Mouse (Mus musculus) kidney, embryonic 16.5 days (tissue): ENCODE results near the gene Ccer2. TPM values are rescaled to one million over a fixed set of nuclear protein-coding genes. Genes with fewer than 3 reads are reported as not detected.
A peak's percentile ranks its signal among the peaks of the same experiment; 100 is the strongest.

Experiments used
- ATAC-seq: fragments of 200-750 bp; cut with Nextera tagmentation; 2 replicates; pipeline ENCODE4 v1.8.0; 2017; ENCODE audit warnings: moderate TSS enrichment; ENCODE audit not compliant: low FRiP score, low TSS enrichment
- H3K27ac ChIP-seq: fragments of 300-500 bp; sonication (generic); 2 replicates; pipeline ENCODE4 v1.5.1; 2014; ENCODE audit warnings: low read length
- H3K27me3 ChIP-seq: fragments of 300-500 bp; sonication (generic); 2 replicates; pipeline ENCODE4 v1.6.1; 2014; ENCODE audit warnings: low read length, control low read depth, mixed read lengths; ENCODE audit not compliant: insufficient read depth
- H3K36me3 ChIP-seq: fragments of 300-500 bp; sonication (generic); 2 replicates; pipeline ENCODE4 v1.6.1; 2014; ENCODE audit warnings: low read length, control low read depth, mixed read lengths; ENCODE audit not compliant: insufficient read depth
- H3K4me1 ChIP-seq: fragments of 300-500 bp; sonication (generic); 2 replicates; pipeline ENCODE4 v1.6.1; 2014; ENCODE audit warnings: low read length, control low read depth, mixed read lengths; ENCODE audit not compliant: insufficient read depth
- H3K4me2 ChIP-seq: fragments of 300-500 bp; sonication (generic); replicated peaks from 2 replicates; pipeline ENCODE4 v1.6.1; 2014; ENCODE audit warnings: low read depth, low read length
- H3K4me3 ChIP-seq: fragments of 300-500 bp; sonication (generic); 2 replicates; pipeline ENCODE4 v1.5.1; 2014; ENCODE audit warnings: mild to moderate bottlenecking, low read length
- H3K9ac ChIP-seq: fragments of 300-500 bp; sonication (generic); replicated peaks from 2 replicates; pipeline ENCODE4 v1.6.1; 2014; ENCODE audit warnings: low read length
- H3K9me3 ChIP-seq: fragments of 300-500 bp; sonication (generic); 2 replicates; pipeline ENCODE4 v1.6.1; 2016; ENCODE audit warnings: low read length, control low read depth
- WGBS: fragments of 180-500 bp; shearing (Covaris S2); extraction: QIAGEN DNeasy Blood & Tissue Kit; methylation state at CpG from one replicate; pipeline ENCODE4 v1.1.7; 2014; 5-methylcytosine and 5-hydroxymethylcytosine counted together
- polyA plus RNA-seq: library from polyadenylated mRNA; unstranded; fragments of >200 nt; fragmentation: Nextera tagmentation; extraction: Ambion mirVana; gene quantifications from 2 replicates; pipeline ENCODE4 v1.2.1, GENCODE M21; 2015

Ccer2 gene
- polyA plus RNA-seq, 1 experiment from 2014 or later: not detected

GRCm38 (mm10) chr7:28720753-28721537 is 35.0 kb upstream of the Ccer2 start:
- Histone ChIP-seq H3K27me3 (no peaks in the 10 kb centered on the region), H3K9ac (no peak overlapping the region), H3K36me3 (no peaks in the 10 kb centered on the region), H3K4me3 (no peak overlapping the region), H3K9me3 (no peaks in the 10 kb centered on the region), H3K4me2 (no peak overlapping the region), H3K27ac (no peak overlapping the region), H3K4me1 (peaks cover 14% of the 10 kb centered on the region; the same call in 1 of the 2 replicates)
- 83% methylated on average over 3 of the region's 3 CpGs for WGBS
- no peak for ATAC-seq

- ATAC-seq: no peak
- 89% methylated on average over 7 of the region's 7 CpGs for WGBS
- Histone ChIP-seq H3K4me3 (no peak overlapping the region), H3K9me3 (no peaks in the 10 kb centered on the region), H3K27me3 (no peaks in the 10 kb centered on the region), H3K4me2 (no peak overlapping the region), H3K36me3 (no peaks in the 10 kb centered on the region), H3K4me1 (peaks cover 14% of the 10 kb centered on the region; the same call in 1 of the 2 replicates), H3K9ac (no peak overlapping the region), H3K27ac (no peak overlapping the region)
These were observed 33.9 kb upstream of the Ccer2 start for GRCm38 (mm10) chr7:28722079-28722478.

GRCm38 (mm10) chr7:28724613-28725012 is 31.4 kb upstream of the Ccer2 start:
- Histone ChIP-seq H3K9ac (no peak overlapping the region), H3K4me1 (0 out of 2 replicates have a peak, but pooled peaks cover under 1% of the 10 kb centered on the region)
- 100% methylated on average over 2 of the region's 2 CpGs for WGBS

GRCm38 (mm10) chr7:28726600-28726999 is 29.4 kb upstream of the Ccer2 start:
- no peaks in the 10 kb centered on the region for H3K4me1 ChIP-seq
- no peak overlapping the region for H3K27ac ChIP-seq
- H3K36me3 ChIP-seq: peaks cover 3% of the 10 kb centered on the region; the same call in 1 of the 2 replicates
- no peak overlapping the region for H3K4me3 ChIP-seq
- H3K9ac ChIP-seq: no peak overlapping the region
- 11% methylated on average over 14 of the region's 14 CpGs for WGBS
- peaks cover 9% of the 10 kb centered on the region for H3K9me3 ChIP-seq
- H3K4me2 ChIP-seq: peak overlapping the region; percentile 17; the same call in 1 of the 2 replicates
- no peaks in the 10 kb centered on the region for H3K27me3 ChIP-seq
- no peak for ATAC-seq

More at GRCm38 (mm10) chr7:28724613-28725012, 31.4 kb upstream of the Ccer2 start:
- Histone ChIP-seq H3K36me3 (no peaks in the 10 kb centered on the region), H3K27ac (no peak overlapping the region), H3K9me3 (no peaks in the 10 kb centered on the region), H3K4me3 (no peak overlapping the region), H3K27me3 (no peaks in the 10 kb centered on the region), H3K4me2 (no peak overlapping the region)
- ATAC-seq: no peak

- 43% methylated on average over 10 of the region's 10 CpGs for WGBS
- ATAC-seq: no peak
- H3K4me3 ChIP-seq: no peak overlapping the region
- peaks cover 3% of the 10 kb centered on the region; the same call in 1 of the 2 replicates for H3K36me3 ChIP-seq
- H3K27ac ChIP-seq: no peak overlapping the region
- H3K4me1 ChIP-seq: peaks cover 4% of the 10 kb centered on the region; the same call in 1 of the 2 replicates
- peaks cover 10% of the 10 kb centered on the region for H3K9me3 ChIP-seq
- H3K27me3 ChIP-seq: no peaks in the 10 kb centered on the region
- H3K4me2 ChIP-seq: no peak overlapping the region
- no peak overlapping the region for H3K9ac ChIP-seq
These were observed 28.2 kb upstream of the Ccer2 start for GRCm38 (mm10) chr7:28727649-28728340.

- H3K9me3 ChIP-seq: peaks cover 10% of the 10 kb centered on the region
- peak overlapping the region; percentile 74 for H3K4me2 ChIP-seq
- H3K4me3 ChIP-seq: peak overlapping the region; percentile 52
- WGBS: 2% methylated on average over 58 of the region's 58 CpGs
- no peaks in the 10 kb centered on the region for H3K27me3 ChIP-seq
- peaks cover 4% of the 10 kb centered on the region; the same call in 1 of the 2 replicates for H3K4me1 ChIP-seq
- peak; percentile 91 for ATAC-seq
- peaks cover 20% of the 10 kb centered on the region for H3K36me3 ChIP-seq
- H3K27ac ChIP-seq: no peak overlapping the region
- H3K9ac ChIP-seq: peak overlapping the region; percentile 47
These were observed 23.4 kb upstream of the Ccer2 start for GRCm38 (mm10) chr7:28732341-28733142.

- Histone ChIP-seq H3K4me1 (peaks cover 4% of the 10 kb centered on the region; the same call in 1 of the 2 replicates), H3K27me3 (no peaks in the 10 kb centered on the region), H3K9ac (peak overlapping the region; percentile 17; the same call in 1 of the 2 replicates), H3K36me3 (peaks cover 26% of the 10 kb centered on the region), H3K4me3 (peak overlapping the region; percentile 52), H3K9me3 (peaks cover 10% of the 10 kb centered on the region), H3K27ac (no peak overlapping the region), H3K4me2 (peak overlapping the region; percentile 74)
- WGBS: 16% methylated on average over 11 of the region's 11 CpGs
- ATAC-seq: peak; percentile 55
These were observed 22.8 kb upstream of the Ccer2 start for GRCm38 (mm10) chr7:28733211-28733610.

GRCm38 (mm10) chr7:28735701-28736100 is 20.3 kb upstream of the Ccer2 start:
- H3K27ac ChIP-seq: no peak overlapping the region
- H3K4me2 ChIP-seq: no peak overlapping the region
- 81% methylated on average over 6 of the region's 6 CpGs for WGBS
- no peak overlapping the region for H3K9ac ChIP-seq
- H3K27me3 ChIP-seq: no peaks in the 10 kb centered on the region
- no peak overlapping the region for H3K4me3 ChIP-seq
- H3K36me3 ChIP-seq: peaks cover 36% of the 10 kb centered on the region
- ATAC-seq: no peak
- peaks cover 10% of the 10 kb centered on the region for H3K9me3 ChIP-seq
- H3K4me1 ChIP-seq: peaks cover 4% of the 10 kb centered on the region; the same call in 1 of the 2 replicates

- Histone ChIP-seq H3K27ac (no peak overlapping the region), H3K4me3 (no peak overlapping the region), H3K4me2 (no peak overlapping the region), H3K4me1 (peaks cover 11% of the 10 kb centered on the region), H3K27me3 (no peaks in the 10 kb centered on the region), H3K9ac (no peak overlapping the region), H3K9me3 (no peaks in the 10 kb centered on the region), H3K36me3 (peaks cover 33% of the 10 kb centered on the region)
- WGBS: 94% methylated on average over 21 of the region's 21 CpGs
- ATAC-seq: no peak
These were observed 16.1 kb upstream of the Ccer2 start for GRCm38 (mm10) chr7:28739829-28740228.
